Mouse (Mus musculus) forebrain, postnatal 0 days (tissue): Measurements from ENCODE around the gene Slc25a31. TPM values are rescaled to one million over a fixed set of nuclear protein-coding genes. Genes with fewer than 3 reads are reported as not detected.

Experiments
- ATAC-seq: fragments of 200-750 bp; cut with Nextera tagmentation; 2 replicates; pipeline ENCODE4 v1.8.0; 2017; ENCODE audit warnings: mild to moderate bottlenecking, moderate library complexity
- DNase-seq: peaks from one replicate; pipeline ENCODE4 v3.0.0-alpha.2; 2015
- H3K27ac ChIP-seq: fragments of 300-500 bp; sonication (generic); 2 replicates; pipeline ENCODE4 v1.5.1; 2014; ENCODE audit warnings: low read depth, mild to moderate bottlenecking, antibody characterized with exemption, low read length, moderate library complexity, mixed read lengths
- H3K27me3 ChIP-seq: fragments of 300-500 bp; sonication (generic); 2 replicates; pipeline ENCODE4 v1.6.1; 2014; ENCODE audit warnings: mild to moderate bottlenecking, low read length, mixed read lengths; ENCODE audit not compliant: insufficient read depth
- H3K36me3 ChIP-seq: fragments of 300-500 bp; sonication (generic); 2 replicates; pipeline ENCODE4 v1.6.1; 2014; ENCODE audit warnings: mild to moderate bottlenecking, moderate library complexity; ENCODE audit not compliant: insufficient read depth
- H3K4me1 ChIP-seq: fragments of 300-500 bp; sonication (generic); 2 replicates; pipeline ENCODE4 v1.6.1; 2014; ENCODE audit warnings: antibody characterized with exemption; ENCODE audit not compliant: insufficient read depth
- H3K4me2 ChIP-seq: fragments of 300-500 bp; sonication (generic); 2 replicates; pipeline ENCODE4 v1.6.1; 2014; ENCODE audit warnings: low read depth, mild to moderate bottlenecking, moderate library complexity
- H3K4me3 ChIP-seq: fragments of 300-500 bp; sonication (generic); 2 replicates; pipeline ENCODE4 v1.5.1; 2014; ENCODE audit warnings: low read depth, low read length, mixed read lengths
- H3K9ac ChIP-seq: fragments of 300-500 bp; sonication (generic); 2 replicates; pipeline ENCODE4 v1.6.1; 2014; ENCODE audit warnings: mild to moderate bottlenecking
- H3K9me3 ChIP-seq: fragments of 300-500 bp; sonication (generic); 2 replicates; pipeline ENCODE4 v1.6.1; 2016; ENCODE audit warnings: low read length
- CTCF ChIP-seq: sonication (generic); IDR thresholded peaks from 2 replicates; pipeline ENCODE4 v1.5.1; 2016; ENCODE audit warnings: antibody characterized with exemption, control low read depth, low read depth
- WGBS: fragments of 180-500 bp; shearing (Covaris S2); extraction: QIAGEN DNeasy Blood & Tissue Kit; methylation state at CpG from one replicate; pipeline ENCODE4 v1.1.7; 2014; 5-methylcytosine and 5-hydroxymethylcytosine counted together
- polyA plus RNA-seq: library from polyadenylated mRNA; unstranded; fragments of >200 nt; fragmentation: Nextera tagmentation; extraction: Ambion mirVana; gene quantifications from 2 replicates; pipeline ENCODE4 v1.2.1, GENCODE M21; 2015
- total RNA-seq: library from RNA; depleted of rRNA; stranded (reverse); fragments of >200 nt; gene quantifications from 2 replicates; pipeline ENCODE4 v1.2.3, GENCODE M21; 2014

Gene Slc25a31
- total and polyA plus RNA-seq, 2 experiments from 2014 or later: 0.05 to 0.16 TPM

- Histone ChIP-seq H3K27me3 (no peaks in the 10 kb centered on the region), H3K9ac (no peak overlapping the region), H3K4me1 (no peaks in the 10 kb centered on the region), H3K4me3 (no peak overlapping the region), H3K4me2 (no peak overlapping the region), H3K9me3 (no peaks in the 10 kb centered on the region), H3K36me3 (peaks cover 3% of the 10 kb centered on the region; the same call in 1 of the 2 replicates), H3K27ac (no peak overlapping the region)
- no peak for TF ChIP-seq CTCF
- ATAC-seq (no peak), DNase-seq (no peak)
- 82% methylated on average over 6 of the region's 6 CpGs for WGBS
Measured at GRCm38 (mm10) chr3:40691566-40691965, 17.1 kb upstream of the Slc25a31 start.

- peaks cover 10% of the 10 kb centered on the region for H3K36me3 ChIP-seq
- H3K9me3 ChIP-seq: no peaks in the 10 kb centered on the region
- no peaks in the 10 kb centered on the region for H3K27me3 ChIP-seq
- no peak overlapping the region for H3K27ac ChIP-seq
- no peak overlapping the region for H3K9ac ChIP-seq
- no peak for ATAC-seq
- DNase-seq: no peak
- no peak for TF ChIP-seq CTCF
- no peak overlapping the region for H3K4me2 ChIP-seq
- H3K4me1 ChIP-seq: no peaks in the 10 kb centered on the region
- H3K4me3 ChIP-seq: no peak overlapping the region
- WGBS: 78% methylated on average over 10 of the region's 10 CpGs
Measured at GRCm38 (mm10) chr3:40693435-40693834, 15.2 kb upstream of the Slc25a31 start.

GRCm38 (mm10) chr3:40693960-40694359 is 14.7 kb upstream of the Slc25a31 start:
- no peaks in the 10 kb centered on the region for H3K27me3 ChIP-seq
- no peak overlapping the region for H3K4me3 ChIP-seq
- H3K4me1 ChIP-seq: no peaks in the 10 kb centered on the region
- H3K36me3 ChIP-seq: peaks cover 12% of the 10 kb centered on the region
- DNase-seq (no peak), ATAC-seq (no peak)
- H3K4me2 ChIP-seq: no peak overlapping the region
- no peaks in the 10 kb centered on the region for H3K9me3 ChIP-seq
- no peak for TF ChIP-seq CTCF
- H3K9ac ChIP-seq: no peak overlapping the region
- WGBS: 84% methylated on average over 7 of the region's 7 CpGs
- no peak overlapping the region for H3K27ac ChIP-seq

- no peak for DNase-seq
- H3K4me2 ChIP-seq: no peak overlapping the region
- WGBS: 56% methylated on average over 2 of the region's 2 CpGs
- TF ChIP-seq CTCF: no peak
- peaks cover 12% of the 10 kb centered on the region for H3K36me3 ChIP-seq
- no peak overlapping the region for H3K27ac ChIP-seq
- 0 out of 2 replicates have a peak, but pooled peaks have one; percentile 10 for ATAC-seq
- H3K4me1 ChIP-seq: no peaks in the 10 kb centered on the region
- H3K27me3 ChIP-seq: no peaks in the 10 kb centered on the region
- no peak overlapping the region for H3K9ac ChIP-seq
- H3K4me3 ChIP-seq: no peak overlapping the region
- no peaks in the 10 kb centered on the region for H3K9me3 ChIP-seq
Measured at GRCm38 (mm10) chr3:40694438-40694837, 14.2 kb upstream of the Slc25a31 start.

GRCm38 (mm10) chr3:40695162-40695561 is 13.5 kb upstream of the Slc25a31 start:
- H3K4me3 ChIP-seq: no peak overlapping the region
- no peaks in the 10 kb centered on the region for H3K4me1 ChIP-seq
- H3K27ac ChIP-seq: no peak overlapping the region
- 100% methylated on average over 2 of the region's 2 CpGs for WGBS
- no peak overlapping the region for H3K9ac ChIP-seq
- no peak overlapping the region for H3K4me2 ChIP-seq
- ATAC-seq (no peak), DNase-seq (no peak)
- H3K9me3 ChIP-seq: no peaks in the 10 kb centered on the region
- peaks cover 19% of the 10 kb centered on the region for H3K36me3 ChIP-seq
- no peak for TF ChIP-seq CTCF
- no peaks in the 10 kb centered on the region for H3K27me3 ChIP-seq

GRCm38 (mm10) chr3:40698834-40699233 is 9.8 kb upstream of the Slc25a31 start:
- no peak for ATAC-seq
- 90% methylated on average over 3 of the region's 3 CpGs for WGBS

GRCm38 (mm10) chr3:40704816-40705430 is 3.7 kb upstream of the Slc25a31 start:
- no peak for TF ChIP-seq CTCF
- no peak overlapping the region for H3K9ac ChIP-seq
- ATAC-seq (no peak), DNase-seq (no peak)
- H3K36me3 ChIP-seq: 0 out of 2 replicates have a peak, but pooled peaks cover 4% of the 10 kb centered on the region
- H3K27me3 ChIP-seq: no peaks in the 10 kb centered on the region
- H3K27ac ChIP-seq: no peak overlapping the region
- no peak overlapping the region for H3K4me2 ChIP-seq
- H3K4me3 ChIP-seq: no peak overlapping the region
- H3K4me1 ChIP-seq: no peaks in the 10 kb centered on the region
- H3K9me3 ChIP-seq: no peaks in the 10 kb centered on the region
- 87% methylated on average over 5 of the region's 5 CpGs for WGBS

More at GRCm38 (mm10) chr3:40698834-40699233, 9.8 kb upstream of the Slc25a31 start:
- Histone ChIP-seq H3K27me3 (no peaks in the 10 kb centered on the region), H3K9me3 (no peaks in the 10 kb centered on the region), H3K27ac (no peak overlapping the region), H3K4me1 (no peaks in the 10 kb centered on the region), H3K4me3 (no peak overlapping the region), H3K4me2 (no peak overlapping the region), H3K9ac (no peak overlapping the region), H3K36me3 (peaks cover 20% of the 10 kb centered on the region)
- DNase-seq: no peak
- TF ChIP-seq CTCF: no peak
